Mouse (Mus musculus) hindbrain, embryonic 16.5 days (tissue): Measurements from ENCODE around the gene Pofut1. TPM values are rescaled to one million over a fixed set of nuclear protein-coding genes. Genes with fewer than 3 reads are reported as not detected.
"Not testable (repeated sequence)": the region's sequence is repeated elsewhere in the genome, so short reads cannot be mapped to it uniquely, and the experiment has no call there.

Experiments
- ATAC-seq: fragments of 200-750 bp; cut with Nextera tagmentation; 2 replicates; pipeline ENCODE4 v1.8.0; 2017; ENCODE audit warnings: moderate TSS enrichment, moderate library complexity
- H3K27ac ChIP-seq: fragments of 300-500 bp; sonication (generic); 2 replicates; pipeline ENCODE4 v1.5.1; 2014; ENCODE audit warnings: low read depth, mild to moderate bottlenecking, control low read depth, low read length, moderate library complexity
- H3K27me3 ChIP-seq: fragments of 300-500 bp; sonication (generic); replicated peaks from 2 replicates; pipeline ENCODE4 v1.6.1; 2014; ENCODE audit warnings: low read length; ENCODE audit not compliant: control insufficient read depth, insufficient read depth
- H3K36me3 ChIP-seq: fragments of 300-500 bp; sonication (generic); 2 replicates; pipeline ENCODE4 v1.6.1; 2014; ENCODE audit warnings: mild to moderate bottlenecking, low read length, moderate library complexity, mixed read lengths; ENCODE audit not compliant: control insufficient read depth, insufficient read depth
- H3K4me1 ChIP-seq: fragments of 300-500 bp; sonication (generic); 2 replicates; pipeline ENCODE4 v1.6.1; 2014; ENCODE audit warnings: low read depth, low read length; ENCODE audit not compliant: control insufficient read depth, insufficient read depth
- H3K4me2 ChIP-seq: fragments of 300-500 bp; sonication (generic); 2 replicates; pipeline ENCODE4 v1.6.1; 2014; ENCODE audit warnings: mild to moderate bottlenecking, low read length, control low read depth, moderate library complexity
- H3K4me3 ChIP-seq: fragments of 300-500 bp; sonication (generic); 2 replicates; pipeline ENCODE4 v1.5.1; 2014; ENCODE audit warnings: mild to moderate bottlenecking, low read length, control low read depth, moderate library complexity
- H3K9ac ChIP-seq: fragments of 300-500 bp; sonication (generic); 2 replicates; pipeline ENCODE4 v1.6.1; 2014; ENCODE audit warnings: low read depth, mild to moderate bottlenecking, control low read depth, low read length, moderate library complexity
- H3K9me3 ChIP-seq: fragments of 300-500 bp; sonication (generic); 2 replicates; pipeline ENCODE4 v1.6.1; 2014; ENCODE audit warnings: mild to moderate bottlenecking, low read length, moderate library complexity; ENCODE audit not compliant: control insufficient read depth
- WGBS: fragments of 180-500 bp; shearing (Covaris S2); extraction: QIAGEN DNeasy Blood & Tissue Kit; methylation state at CpG from one replicate; pipeline ENCODE4 v1.1.7; 2014; 5-methylcytosine and 5-hydroxymethylcytosine counted together
- polyA plus RNA-seq: library from polyadenylated mRNA; unstranded; fragments of >200 nt; fragmentation: Nextera tagmentation; extraction: Ambion mirVana; gene quantifications from 2 replicates; pipeline ENCODE4 v1.2.1, GENCODE M21; 2015

Pofut1 gene
- polyA plus RNA-seq, 1 experiment from 2014 or later, result 4.4 TPM

DNA sequence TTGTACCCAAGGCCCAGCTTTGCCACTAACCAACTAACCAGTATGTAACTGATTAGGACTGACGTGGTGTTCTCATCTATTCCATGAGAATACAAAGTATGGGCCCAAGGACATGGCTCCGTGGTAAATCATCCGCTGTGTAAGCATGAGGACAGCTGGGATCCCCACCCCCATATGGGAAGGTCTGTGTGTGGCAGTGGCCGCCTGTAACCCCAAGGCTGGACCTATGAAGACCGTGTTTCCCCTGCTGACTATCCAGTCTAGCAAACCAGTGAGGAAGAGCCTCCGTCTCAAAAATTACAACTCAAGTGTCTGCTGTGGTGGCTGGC is 33.5 kb downstream of the Pofut1 start:
- Histone ChIP-seq H3K27ac (no peak overlapping the region), H3K4me1 (no peaks in the 10 kb centered on the region), H3K4me3 (no peak overlapping the region), H3K9me3 (no peaks in the 10 kb centered on the region), H3K27me3 (no peaks in the 10 kb centered on the region), H3K4me2 (no peak overlapping the region), H3K36me3 (no peaks in the 10 kb centered on the region), H3K9ac (no peak overlapping the region)
- WGBS, result 79% methylated on average over 6 of the region's 6 CpGs
- no peak for ATAC-seq

DNA sequence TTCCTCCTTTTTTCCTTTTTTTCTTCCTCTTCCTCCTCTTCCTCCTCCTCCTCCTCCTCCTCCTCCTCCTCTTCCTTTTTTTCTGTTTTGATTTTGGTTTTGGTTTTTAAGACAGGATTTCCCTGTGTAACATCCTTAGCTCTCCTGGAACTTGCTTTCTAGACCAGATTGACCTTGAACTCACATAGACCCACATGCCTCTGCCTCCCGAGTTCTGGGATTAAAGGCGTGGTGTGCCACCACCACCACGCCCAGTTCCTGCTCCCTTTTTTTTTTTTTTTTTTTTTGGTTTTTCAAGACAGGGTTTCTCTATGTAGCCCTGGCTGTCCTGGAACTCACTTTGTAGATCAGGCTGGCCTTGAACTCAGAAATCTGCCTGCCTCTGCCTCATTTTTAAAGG is 34.2 kb downstream of the Pofut1 start:
- H3K4me3 ChIP-seq, H3K9ac ChIP-seq, H3K4me2 ChIP-seq, ATAC-seq, H3K4me1 ChIP-seq, H3K27me3 ChIP-seq, H3K27ac ChIP-seq, H3K9me3 ChIP-seq, H3K36me3 ChIP-seq: not testable (repeated sequence)
- 79% methylated on average over 3 of the region's 3 CpGs for WGBS

DNA sequence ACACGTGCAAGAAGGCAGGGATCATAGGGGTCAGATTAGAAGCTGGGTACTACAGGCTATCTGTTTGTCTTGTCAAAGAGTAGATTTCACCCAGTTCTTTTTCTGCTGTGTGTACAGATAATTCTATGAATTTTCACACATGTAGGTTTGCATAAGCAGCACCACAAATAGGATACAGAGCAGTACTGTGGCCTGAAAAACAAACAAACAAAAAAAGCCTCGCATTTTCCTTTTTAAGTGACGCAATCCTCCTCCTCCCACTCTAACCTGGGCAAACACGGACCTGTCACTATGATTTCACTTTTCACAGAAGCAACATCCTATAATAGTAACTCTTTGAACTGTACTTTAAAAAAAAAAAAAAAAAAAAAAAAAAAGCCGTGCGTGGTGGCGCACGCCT is 35.1 kb downstream of the Pofut1 start:
- Histone ChIP-seq H3K4me3 (no peak overlapping the region), H3K9ac (no peak overlapping the region), H3K4me2 (no peak overlapping the region), H3K27me3 (no peaks in the 10 kb centered on the region), H3K27ac (no peak overlapping the region), H3K9me3 (no peaks in the 10 kb centered on the region), H3K4me1 (no peaks in the 10 kb centered on the region), H3K36me3 (no peaks in the 10 kb centered on the region)
- no peak for ATAC-seq
- 92% methylated on average over 8 of the region's 8 CpGs for WGBS

DNA sequence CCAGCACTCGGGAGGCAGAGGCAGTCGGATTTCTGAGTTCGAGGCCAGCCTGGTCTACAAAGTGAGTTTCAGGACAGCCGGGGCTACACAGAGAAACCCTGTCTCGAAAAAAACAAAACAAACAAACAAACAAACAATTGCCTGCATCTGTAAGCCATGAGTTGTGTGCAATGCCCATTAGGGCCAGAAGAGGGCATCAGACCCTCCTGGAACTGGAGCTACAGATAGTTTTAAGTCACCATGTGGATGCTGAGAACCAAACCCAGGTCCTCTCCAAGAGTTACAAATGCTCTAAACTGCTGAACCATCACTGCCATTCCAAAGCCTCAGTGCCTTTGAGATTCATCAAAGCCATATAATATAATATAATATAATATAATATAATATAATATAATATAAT is 35.5 kb downstream of the Pofut1 start:
- WGBS, result 91% methylated on average over 5 of the region's 5 CpGs
- not testable (repeated sequence) for H3K36me3 ChIP-seq, H3K9me3 ChIP-seq, H3K4me2 ChIP-seq, H3K4me1 ChIP-seq, H3K27me3 ChIP-seq, ATAC-seq, H3K9ac ChIP-seq, H3K4me3 ChIP-seq, H3K27ac ChIP-seq

DNA sequence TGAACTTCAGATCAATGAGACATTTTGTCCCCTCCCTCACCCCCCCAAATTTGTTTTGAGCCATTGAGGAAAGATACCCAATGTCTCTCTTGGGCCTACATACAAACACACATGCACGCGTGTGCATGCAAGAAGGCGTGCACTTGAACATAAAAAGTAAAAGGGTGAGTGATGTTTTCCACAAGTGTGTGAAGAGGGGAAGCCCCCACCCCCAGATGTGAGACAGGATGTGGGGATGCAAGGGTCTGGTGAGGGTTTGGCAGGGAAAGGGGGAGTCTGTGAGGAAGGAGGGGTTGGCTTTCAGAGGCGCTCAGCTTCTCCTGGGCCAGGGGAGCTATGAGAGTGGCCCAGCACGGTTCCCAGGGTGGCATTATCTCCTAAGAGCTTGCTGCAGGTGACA is 37.0 kb downstream of the Pofut1 start:
- Histone ChIP-seq H3K4me1 (no peaks in the 10 kb centered on the region), H3K27me3 (no peaks in the 10 kb centered on the region), H3K9me3 (no peaks in the 10 kb centered on the region), H3K9ac (no peak overlapping the region), H3K4me3 (no peak overlapping the region), H3K36me3 (no peaks in the 10 kb centered on the region), H3K4me2 (no peak overlapping the region), H3K27ac (no peak overlapping the region)
- 94% methylated on average over 5 of the region's 5 CpGs for WGBS
- ATAC-seq, result no peak

DNA sequence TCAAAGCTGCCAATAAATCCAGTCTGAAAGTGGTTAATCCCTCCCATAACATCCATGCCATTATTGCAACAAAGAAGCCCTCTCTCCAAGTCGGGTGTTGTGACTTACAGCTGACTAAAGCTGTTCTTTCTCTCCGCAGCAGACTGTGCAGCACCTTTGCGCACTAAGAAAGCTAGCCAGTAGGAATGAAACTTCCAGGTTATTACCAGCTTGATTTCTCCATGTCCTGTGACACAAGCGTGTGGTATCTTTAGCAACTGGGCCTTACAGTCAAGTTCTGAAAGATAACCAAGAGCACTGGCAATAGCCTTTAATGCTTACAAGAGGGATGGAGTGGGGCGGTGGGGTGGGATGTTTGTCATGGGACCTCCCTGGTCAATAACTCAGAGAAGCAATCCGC is 42.6 kb downstream of the Pofut1 start:
- Histone ChIP-seq H3K4me2 (no peak overlapping the region), H3K9me3 (no peaks in the 10 kb centered on the region), H3K27me3 (no peaks in the 10 kb centered on the region), H3K27ac (no peak overlapping the region), H3K9ac (no peak overlapping the region), H3K36me3 (no peaks in the 10 kb centered on the region), H3K4me3 (no peak overlapping the region), H3K4me1 (no peaks in the 10 kb centered on the region)
- 89% methylated on average over 6 of the region's 6 CpGs for WGBS
- no peak for ATAC-seq

DNA sequence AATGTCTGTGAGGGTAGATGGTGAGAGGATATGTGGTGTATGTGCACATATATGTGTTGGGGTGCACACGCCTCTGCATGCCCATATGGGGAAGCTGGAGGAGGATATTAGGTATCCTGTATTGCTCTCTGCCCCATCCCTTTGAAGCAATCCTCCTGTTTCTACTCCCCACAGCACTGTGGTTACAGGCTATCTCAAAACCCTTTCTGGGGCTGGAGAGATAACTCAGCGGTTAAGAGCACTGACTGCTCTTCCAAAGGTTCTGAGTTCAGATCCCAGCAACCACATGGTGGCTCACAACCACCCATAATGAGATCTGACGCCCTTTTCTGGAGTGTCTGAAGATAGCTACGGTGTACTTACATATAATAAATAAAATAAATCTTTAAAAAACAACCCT is 45.2 kb downstream of the Pofut1 start:
- Histone ChIP-seq H3K4me3 (no peak overlapping the region), H3K9ac (no peak overlapping the region), H3K4me2 (no peak overlapping the region), H3K4me1 (peaks cover 5% of the 10 kb centered on the region; the same call in 1 of the 2 replicates), H3K9me3 (no peaks in the 10 kb centered on the region), H3K27me3 (no peaks in the 10 kb centered on the region), H3K36me3 (no peaks in the 10 kb centered on the region), H3K27ac (no peak overlapping the region)
- 93% methylated on average over 4 of the region's 4 CpGs for WGBS
- ATAC-seq, result no peak

DNA sequence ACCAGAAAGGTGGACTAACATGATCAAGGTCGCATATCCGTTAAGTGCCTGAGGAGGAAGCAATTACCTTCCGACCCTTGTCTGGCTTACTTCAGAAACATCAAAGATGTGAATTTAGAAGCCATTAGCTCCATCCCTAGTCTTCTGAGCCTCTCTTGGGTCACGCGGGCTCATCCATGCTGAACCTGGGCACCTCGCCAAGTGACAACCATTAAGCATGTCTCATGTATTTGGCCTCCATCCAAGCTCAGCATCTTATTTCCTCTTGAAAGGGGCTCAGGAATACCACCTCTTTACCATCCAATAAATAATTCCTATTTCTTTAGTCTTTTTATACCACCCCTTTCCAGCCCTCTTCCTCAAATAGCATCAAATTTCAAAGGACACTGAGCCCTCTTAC is 46.5 kb downstream of the Pofut1 start:
- ATAC-seq, result no peak
- H3K27me3 ChIP-seq, result no peaks in the 10 kb centered on the region
- H3K4me1 ChIP-seq, result peaks cover 16% of the 10 kb centered on the region
- no peak overlapping the region for H3K4me3 ChIP-seq
- no peak overlapping the region for H3K9ac ChIP-seq
- no peak overlapping the region for H3K4me2 ChIP-seq
- H3K27ac ChIP-seq, result no peak overlapping the region
- H3K36me3 ChIP-seq, result no peaks in the 10 kb centered on the region
- WGBS, result 36% methylated on average over 6 of the region's 6 CpGs
- H3K9me3 ChIP-seq, result no peaks in the 10 kb centered on the region

DNA sequence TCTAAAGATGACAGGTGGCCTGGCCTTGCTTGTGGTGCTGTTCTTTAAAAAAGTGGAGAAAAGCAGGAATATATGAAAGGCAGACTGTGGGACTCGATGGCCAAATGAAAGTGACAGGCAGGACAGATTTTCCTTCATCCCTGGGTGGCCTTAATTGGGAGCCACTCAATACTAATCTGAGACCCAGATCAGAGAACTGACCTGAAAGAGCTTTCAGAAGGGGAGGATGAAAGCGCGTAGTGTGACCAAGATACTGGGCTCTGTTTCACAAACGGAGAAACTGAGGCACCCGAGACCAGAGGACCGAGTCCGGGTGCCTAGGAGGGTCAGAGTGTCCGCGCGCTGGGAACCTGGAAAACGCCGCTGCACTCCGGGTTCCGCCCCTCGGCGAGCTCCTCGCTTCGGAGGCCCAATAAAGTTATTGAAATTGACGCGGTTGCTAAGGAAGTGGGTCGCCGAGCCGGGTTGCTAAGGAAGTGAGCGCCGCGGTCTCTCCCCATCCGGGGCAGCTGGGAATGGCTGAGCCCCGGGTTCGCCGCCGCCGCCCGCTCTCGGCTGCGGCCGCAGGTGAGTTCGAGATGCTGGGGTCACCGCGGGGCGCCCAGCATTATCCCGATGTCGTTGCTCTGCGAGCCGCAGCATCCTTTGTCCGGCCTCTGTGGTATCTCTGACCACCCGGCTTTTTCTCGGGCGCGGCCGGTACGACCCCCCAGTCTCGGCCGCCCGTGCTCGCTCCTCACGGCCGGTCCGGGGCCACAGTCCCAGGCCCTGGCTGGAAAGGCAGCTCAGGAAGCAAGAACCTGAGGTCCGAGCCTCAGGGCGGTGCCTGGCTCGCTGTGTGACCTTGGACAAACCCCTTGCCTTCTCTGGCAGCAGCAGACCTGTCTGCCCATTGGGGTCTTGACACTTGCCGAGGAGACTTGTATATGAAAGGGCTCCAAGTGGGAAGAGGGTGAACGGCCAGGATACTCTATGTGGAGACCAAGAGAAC is 49.9 kb downstream of the Pofut1 start, which contains the start of gene Kif3b:
Kif3b (plus strand) TSS at position 476 of the 991 bp plus-strand sequence.
- 1% methylated on average over 62 of the region's 63 CpGs for WGBS
- H3K27ac ChIP-seq, result peak within 1 kb of the TSS; percentile 66
- H3K4me1 ChIP-seq, result peaks cover 17% of the 10 kb centered on the region
- no peaks in the 10 kb centered on the region for H3K36me3 ChIP-seq
- peak within 1 kb of the TSS; percentile 97 for H3K4me3 ChIP-seq
- H3K9me3 ChIP-seq, result no peaks in the 10 kb centered on the region
- peak; percentile 95 for ATAC-seq
- H3K9ac ChIP-seq, result peak within 1 kb of the TSS; percentile 94
- H3K4me2 ChIP-seq, result peak within 1 kb of the TSS; percentile 81
- H3K27me3 ChIP-seq, result no peaks in the 10 kb centered on the region
